Mouse (Mus musculus) lung, postnatal 0 days (tissue): ENCODE data around the gene Zfyve19.

Source experiments
- CTCF ChIP-seq: IDR thresholded peaks from 2 replicates; pipeline ENCODE4 v1.5.1; 2016; ENCODE audit warnings: antibody characterized with exemption, mild to moderate bottlenecking
- EP300 ChIP-seq: IDR thresholded peaks from 2 replicates; pipeline ENCODE4 v1.6.1; 2016; ENCODE audit warnings: antibody characterized with exemption, mild to moderate bottlenecking, control low read depth

DNA sequence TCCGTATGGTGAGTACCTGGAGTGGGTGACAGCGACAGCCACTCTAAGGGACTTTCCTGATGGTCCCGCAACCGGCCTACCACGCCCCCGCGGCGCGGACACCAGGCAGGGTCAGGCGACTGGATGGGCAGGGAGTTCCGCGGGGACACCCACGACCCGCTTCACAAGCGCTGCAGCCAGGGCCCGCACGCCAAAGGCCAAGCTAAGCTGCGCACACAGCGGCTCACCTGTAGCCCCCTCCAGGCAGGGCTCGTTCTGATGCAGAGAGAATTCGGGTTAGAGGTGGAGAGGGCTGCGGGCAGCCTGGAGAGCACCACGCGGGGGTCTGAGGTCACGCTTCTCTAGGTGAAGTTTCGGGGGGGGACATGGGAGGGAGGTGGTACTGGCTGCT lies 40.6 kb upstream of the Zfyve19 start:
- TF ChIP-seq CTCF (no peak), EP300 (no peak)
